ENCODE assay signal across 8 mouse cellular contexts in the genomic region with DNA sequence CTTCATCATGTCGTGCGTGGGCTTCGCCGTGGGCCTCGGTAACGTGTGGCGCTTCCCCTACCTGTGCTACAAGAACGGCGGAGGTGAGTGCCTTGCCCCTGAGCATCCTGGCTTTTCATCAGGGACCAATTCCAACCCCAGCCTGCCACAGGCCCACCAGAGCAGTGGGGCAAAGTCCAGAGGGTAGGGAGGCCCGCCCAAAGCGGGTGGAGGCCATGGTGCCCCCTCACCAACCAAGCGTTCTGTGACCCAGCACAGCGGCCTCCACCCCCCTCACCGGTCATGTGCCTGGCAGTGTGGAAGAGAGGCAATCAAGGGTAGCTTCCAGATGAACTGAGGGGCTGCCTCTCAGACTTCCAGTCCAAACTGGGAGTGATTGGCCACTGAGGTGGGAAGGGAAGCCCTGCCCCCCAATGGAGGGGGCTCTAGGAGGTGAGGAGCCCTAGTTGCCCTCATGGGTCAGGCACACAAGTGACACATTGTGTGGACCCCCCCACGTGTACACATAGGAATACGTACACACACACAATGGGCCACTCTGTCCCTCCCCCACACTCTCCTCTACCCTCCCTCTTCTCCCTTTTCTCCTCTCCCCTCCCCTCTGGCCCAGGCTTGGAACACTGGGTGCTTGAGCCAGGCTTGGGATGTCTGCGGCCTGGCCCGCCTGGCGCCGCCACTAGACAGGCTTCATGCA. TPM values are rescaled to one million over a fixed set of nuclear protein-coding genes. Genes with fewer than 3 reads are reported as not detected.
A peak's percentile ranks its signal among the peaks of the same experiment; 100 is the strongest.
DNase-seq lines count a peak whose midpoint lies in the region; ATAC-seq and TF ChIP-seq lines count a peak whose summit lies in the region.

No protein-coding gene starts in this region.

- peak overlapping the region; percentile 79 for H3K9ac ChIP-seq in kidney, embryonic 14.5 days (ENCODE audit: low read depth, low read length)
- H3K9ac ChIP-seq in lung, postnatal 0 days (replicated peaks; ENCODE audit: low read depth), result peak overlapping the region; percentile 51

- H3K36me3 ChIP-seq in heart, embryonic 10.5 days, result peaks cover 27% of the 10 kb centered on the region
- peaks cover 12% of the 10 kb centered on the region; the same call in 1 of the 2 replicates for H3K36me3 ChIP-seq in kidney, embryonic 14.5 days (ENCODE audit: control insufficient read depth, insufficient read depth, low read length)
- no peaks in the 10 kb centered on the region for H3K36me3 ChIP-seq in lung, postnatal 0 days (ENCODE audit: insufficient read depth, low read length)
- H3K36me3 ChIP-seq in testis, adult 2 months (ENCODE audit: control insufficient read depth, insufficient read depth, low read length), result no peaks in the 10 kb centered on the region

- peak; percentile 68 for ATAC-seq in kidney, embryonic 14.5 days (ENCODE audit: low FRiP score, low TSS enrichment)
- peak; percentile 20 for ATAC-seq in lung, postnatal 0 days

- no peaks in the 10 kb centered on the region for H3K9me3 ChIP-seq in heart, embryonic 10.5 days
- no peaks in the 10 kb centered on the region for H3K9me3 ChIP-seq in kidney, embryonic 14.5 days (ENCODE audit: control insufficient read depth, low read length)
- no peaks in the 10 kb centered on the region for H3K9me3 ChIP-seq in lung, postnatal 0 days (ENCODE audit: low read length)

- peaks cover 8% of the 10 kb centered on the region for H3K4me1 ChIP-seq in lung, adult 2 months (ENCODE audit: control insufficient read depth, insufficient read depth, low read length)
- H3K4me1 ChIP-seq in heart, embryonic 10.5 days, result 0 out of 2 replicates have a peak, but pooled peaks cover 6% of the 10 kb centered on the region
- no peaks in the 10 kb centered on the region for H3K4me1 ChIP-seq in kidney, embryonic 14.5 days (ENCODE audit: control insufficient read depth, insufficient read depth, low read length)
- H3K4me1 ChIP-seq in lung, postnatal 0 days (ENCODE audit: insufficient read depth, low read depth, low read length), result no peaks in the 10 kb centered on the region
- H3K4me1 ChIP-seq in testis, adult 2 months (ENCODE audit: control insufficient read depth, insufficient read depth, low read length), result peaks cover 8% of the 10 kb centered on the region

- no peak for DNase-seq in lung, adult 2 months
- DNase-seq in lung, postnatal 25 days (ENCODE audit: low spot score), result no peak
- peak; percentile 33 to 34 for DNase-seq in cerebellum, postnatal 36 days
- no peak for DNase-seq in heart, embryonic 10.5 days (ENCODE audit: low spot score)
- peak; percentile 45 for DNase-seq in lung, postnatal 0 days (ENCODE audit: low spot score)
- no peak for DNase-seq in ovary, postnatal 10 days (ENCODE audit: low spot score)

- H3K4me2 ChIP-seq in kidney, embryonic 14.5 days (replicated peaks; ENCODE audit: low read depth, low read length), result peak overlapping the region; percentile 72
- peak overlapping the region; percentile 74 for H3K4me2 ChIP-seq in lung, postnatal 0 days (replicated peaks; ENCODE audit: low read depth, low read length)

- H3K27ac ChIP-seq in heart, embryonic 10.5 days, result peak overlapping the region; percentile 89
- H3K27ac ChIP-seq in kidney, embryonic 14.5 days (ENCODE audit: low read depth, low read length), result no peak overlapping the region
- no peak overlapping the region for H3K27ac ChIP-seq in lung, postnatal 0 days (ENCODE audit: low read length)
- no peak overlapping the region for H3K27ac ChIP-seq in testis, adult 2 months (ENCODE audit: control insufficient read depth, insufficient read depth, low read depth, low read length)

- H3K27me3 ChIP-seq in heart, embryonic 10.5 days (ENCODE audit: insufficient read depth, poor library complexity, severe bottlenecking), result peaks cover 24% of the 10 kb centered on the region
- no peaks in the 10 kb centered on the region for H3K27me3 ChIP-seq in kidney, embryonic 14.5 days (ENCODE audit: control insufficient read depth, insufficient read depth, low read length)
- H3K27me3 ChIP-seq in lung, postnatal 0 days (replicated peaks; ENCODE audit: insufficient read depth, low read length), result no peaks in the 10 kb centered on the region
- no peaks in the 10 kb centered on the region for H3K27me3 ChIP-seq in testis, adult 2 months (ENCODE audit: control insufficient read depth, insufficient read depth, low read length)

- no peak for TF ChIP-seq EP300 in lung, postnatal 0 days (IDR thresholded peaks at IDR 0.05)

- H3K4me3 ChIP-seq in lung, adult 2 months (replicated peaks; ENCODE audit: extremely low read depth, low read depth, low read length), result peak overlapping the region; percentile 68
- peak overlapping the region; percentile 68 for H3K4me3 ChIP-seq in heart, embryonic 10.5 days
- peak overlapping the region; percentile 54 for H3K4me3 ChIP-seq in kidney, embryonic 14.5 days (ENCODE audit: low read length)
- H3K4me3 ChIP-seq in lung, postnatal 0 days (ENCODE audit: low read depth, low read length), result peak overlapping the region; percentile 61
- H3K4me3 ChIP-seq in testis, adult 2 months (ENCODE audit: control insufficient read depth, low read depth, low read length), result peak overlapping the region; percentile 80

- no peak for TF ChIP-seq CTCF in lung, adult 2 months (IDR thresholded peaks at IDR 0.05; ENCODE audit: insufficient read depth, low read length)
- no peak for TF ChIP-seq CTCF in lung, postnatal 0 days (IDR thresholded peaks at IDR 0.05)
- no peak for TF ChIP-seq CTCF in testis, adult 2 months (IDR thresholded peaks at IDR 0.05; ENCODE audit: control insufficient read depth, insufficient read depth, insufficient replicate concordance, low read depth, low read length)

- 42% methylated on average over 20 of the region's 20 CpGs for WGBS in lung, adult 2 months
- 26% methylated on average over 20 of the region's 20 CpGs for WGBS in heart, embryonic 10.5 days
- 31% methylated on average over 20 of the region's 20 CpGs for WGBS in kidney, embryonic 14.5 days
- 20% methylated on average over 19 of the region's 20 CpGs for WGBS in lung, postnatal 0 days

- TF ChIP-seq POLR2A in lung, adult 2 months (IDR thresholded peaks at IDR 0.05; ENCODE audit: borderline replicate concordance, extremely low read depth, low read depth, low read length), result no peak
- TF ChIP-seq POLR2A in testis, adult 2 months (IDR thresholded peaks at IDR 0.05; ENCODE audit: control insufficient read depth, low read depth, low read length), result no peak

RNA-seq across cellular contexts. Expression of a gene that starts 1.2 kb away (rescaled TPM):
- polyA plus RNA-seq in lung, adult 2 months (2012; rRNA removed), result 47.8 and 59.1 TPM in 2 replicates
- 5.8 and 6.2 TPM in 2 replicates for polyA plus RNA-seq in heart, embryonic 10.5 days (2016; fragmentation: Nextera tagmentation; extraction: Ambion mirVana)
- polyA plus RNA-seq in kidney, embryonic 14.5 days (2014; fragmentation: Nextera tagmentation; extraction: Ambion mirVana), result 9.0 and 10.4 TPM in 2 replicates
- 7.5 and 7.8 TPM in 2 replicates for polyA plus RNA-seq in lung, postnatal 0 days (2015; fragmentation: Nextera tagmentation; extraction: Ambion mirVana)
- polyA plus RNA-seq in testis, adult 2 months (2012; rRNA removed), result 4.9 and 5.7 TPM in 2 replicates

RNA-seq across cellular contexts. Expression of a gene that starts 14.2 kb away (rescaled TPM):
- polyA plus RNA-seq in lung, adult 2 months (2012; rRNA removed), result 5.1 and 6.1 TPM in 2 replicates
- polyA plus RNA-seq in heart, embryonic 10.5 days (2016; fragmentation: Nextera tagmentation; extraction: Ambion mirVana), result 7.3 and 8.0 TPM in 2 replicates
- polyA plus RNA-seq in kidney, embryonic 14.5 days (2014; fragmentation: Nextera tagmentation; extraction: Ambion mirVana), result 14.1 and 16.3 TPM in 2 replicates
- polyA plus RNA-seq in lung, postnatal 0 days (2015; fragmentation: Nextera tagmentation; extraction: Ambion mirVana), result 3.9 and 5.5 TPM in 2 replicates
- polyA plus RNA-seq in testis, adult 2 months (2012; rRNA removed), result 4.0 and 4.3 TPM in 2 replicates

RNA-seq across cellular contexts. Expression of a gene that starts 34.9 kb away (rescaled TPM):
- 1.3 and 1.4 TPM in 2 replicates for polyA plus RNA-seq in lung, adult 2 months (2012; rRNA removed)
- polyA plus RNA-seq in heart, embryonic 10.5 days (2016; fragmentation: Nextera tagmentation; extraction: Ambion mirVana), result 26.1 and 65.3 TPM in 2 replicates
- polyA plus RNA-seq in kidney, embryonic 14.5 days (2014; fragmentation: Nextera tagmentation; extraction: Ambion mirVana), result 9.6 and 26.6 TPM in 2 replicates
- polyA plus RNA-seq in lung, postnatal 0 days (2015; fragmentation: Nextera tagmentation; extraction: Ambion mirVana), result 2.2 and 2.4 TPM in 2 replicates
- 1.8 and 2.0 TPM in 2 replicates for polyA plus RNA-seq in testis, adult 2 months (2012; rRNA removed)

RNA-seq across cellular contexts. Expression of a gene that starts 41.9 kb away (rescaled TPM):
- 39.7 and 71.0 TPM in 2 replicates for polyA plus RNA-seq in lung, adult 2 months (2012; rRNA removed)
- polyA plus RNA-seq in heart, embryonic 10.5 days (2016; fragmentation: Nextera tagmentation; extraction: Ambion mirVana), result 178 and 211 TPM in 2 replicates
- 228 and 265 TPM in 2 replicates for polyA plus RNA-seq in kidney, embryonic 14.5 days (2014; fragmentation: Nextera tagmentation; extraction: Ambion mirVana)
- polyA plus RNA-seq in lung, postnatal 0 days (2015; fragmentation: Nextera tagmentation; extraction: Ambion mirVana), result 321 and 324 TPM in 2 replicates
- polyA plus RNA-seq in testis, adult 2 months (2012; rRNA removed), result 10.8 and 12.2 TPM in 2 replicates

RNA-seq across cellular contexts. Expression of a gene that starts 42.3 kb away (rescaled TPM):
- 49.9 and 53.6 TPM in 2 replicates for polyA plus RNA-seq in lung, adult 2 months (2012; rRNA removed)
- polyA plus RNA-seq in heart, embryonic 10.5 days (2016; fragmentation: Nextera tagmentation; extraction: Ambion mirVana), result 9.8 and 11.7 TPM in 2 replicates
- polyA plus RNA-seq in kidney, embryonic 14.5 days (2014; fragmentation: Nextera tagmentation; extraction: Ambion mirVana), result 9.3 and 12.0 TPM in 2 replicates
- 34.7 and 35.7 TPM in 2 replicates for polyA plus RNA-seq in lung, postnatal 0 days (2015; fragmentation: Nextera tagmentation; extraction: Ambion mirVana)
- 21.1 and 24.4 TPM in 2 replicates for polyA plus RNA-seq in testis, adult 2 months (2012; rRNA removed)

Comparison
In these comparisons a context has a peak if more than half of its experiments do, and no peak if none do; other contexts are left out.
1. DNase-seq: peak in cerebellum, postnatal 36 days (2 of 2) and lung, postnatal 0 days (single experiment); none in lung, adult 2 months (single experiment), lung, postnatal 25 days (single experiment), heart, embryonic 10.5 days (single experiment) and ovary, postnatal 10 days (single experiment).
2. Peak in every context shown above with its lines, with median percentiles within 50 percentile points of each other: H3K4me3 ChIP-seq.